Mouse (Mus musculus): ENCODE results near the gene Eif2d. TPM values are rescaled to one million over a fixed set of nuclear protein-coding genes. Genes with fewer than 3 reads are reported as not detected.
"Not testable (repeated sequence)": the region's sequence is repeated elsewhere in the genome, so short reads cannot be mapped to it uniquely, and the experiment has no call there.

Gene Eif2d
- total RNA-seq, 2 experiments from 2014 or later = 36.5 to 36.6 TPM

GRCm38 (mm10) chr1:131138191-131139016, 14.6 kb upstream of the Eif2d start, which contains the start of gene Dyrk3:
Dyrk3 (minus strand) TSS chr1:131138340.
- intact Hi-C loops (cut with DNase I) = loop anchor here (2.0 to 10.0 kb wide), 2 partner anchors 22 to 154 kb away; no protein-coding TSS in a partner anchor
- peak; percentile 77 for DNase-seq (ENCODE audit: low spot score)

GRCm38 (mm10) chr1:131139102-131140095, 13.6 kb upstream of the Eif2d start:
- no peak for DNase-seq (ENCODE audit: low spot score)

GRCm38 (mm10) chr1:131141449-131141848, 11.5 kb upstream of the Eif2d start:
- DNase-seq (ENCODE audit: low spot score) = no peak
- intact Hi-C loops (cut with DNase I) = no loop called here

More at GRCm38 (mm10) chr1:131139102-131140095, 13.6 kb upstream of the Eif2d start:
- intact Hi-C loops (cut with DNase I) = loop anchor here (2.0 to 10.0 kb wide), 2 partner anchors 23 to 155 kb away; no protein-coding TSS in a partner anchor

GRCm38 (mm10) chr1:131142472-131142871, 10.5 kb upstream of the Eif2d start:
- DNase-seq (ENCODE audit: low spot score) = no peak
- intact Hi-C loops (cut with DNase I) = no loop called here

- intact Hi-C loops (cut with DNase I) = not testable (repeated sequence)
Measured at GRCm38 (mm10) chr1:131145222-131145621, 7.8 kb upstream of the Eif2d start.

GRCm38 (mm10) chr1:131146181-131146614, 6.8 kb upstream of the Eif2d start:
- intact Hi-C loops (cut with DNase I) = no loop called here
- DNase-seq (ENCODE audit: low spot score) = no peak

More at GRCm38 (mm10) chr1:131145222-131145621, 7.8 kb upstream of the Eif2d start:
- DNase-seq (ENCODE audit: low spot score) = not testable (repeated sequence)

GRCm38 (mm10) chr1:131149496-131149895, 3.5 kb upstream of the Eif2d start:
- intact Hi-C loops (cut with DNase I) = no loop called here
- DNase-seq (ENCODE audit: low spot score) = no peak

GRCm38 (mm10) chr1:131155456-131155855, 2.5 kb downstream of the Eif2d start:
- no peak for DNase-seq (ENCODE audit: low spot score)
- intact Hi-C loops (cut with DNase I) = loop anchor here (1.0 kb wide), 1 partner anchor 39 kb away; no protein-coding TSS in a partner anchor

GRCm38 (mm10) chr1:131159573-131160327, 6.8 kb downstream of the Eif2d start:
- intact Hi-C loops (cut with DNase I) = not testable (repeated sequence)

GRCm38 (mm10) chr1:131161091-131161490, 8.1 kb downstream of the Eif2d start:
- no peak for DNase-seq (ENCODE audit: low spot score)
- intact Hi-C loops (cut with DNase I) = no loop called here

More at GRCm38 (mm10) chr1:131159573-131160327, 6.8 kb downstream of the Eif2d start:
- DNase-seq (ENCODE audit: low spot score) = not testable (repeated sequence)

GRCm38 (mm10) chr1:131164427-131164826, 11.4 kb downstream of the Eif2d start:
- no peak for DNase-seq (ENCODE audit: low spot score)
- intact Hi-C loops (cut with DNase I) = no loop called here

GRCm38 (mm10) chr1:131167612-131168011, 14.6 kb downstream of the Eif2d start:
- intact Hi-C loops (cut with DNase I) = no loop called here
- DNase-seq (ENCODE audit: low spot score) = no peak

- intact Hi-C loops (cut with DNase I) = no loop called here
- no peak for DNase-seq (ENCODE audit: low spot score)
Measured at GRCm38 (mm10) chr1:131173001-131173400, 20.0 kb downstream of the Eif2d start.

GRCm38 (mm10) chr1:131173809-131174208, 20.8 kb downstream of the Eif2d start:
- intact Hi-C loops (cut with DNase I) = no loop called here
- no peak for DNase-seq (ENCODE audit: low spot score)

- no peak for DNase-seq (ENCODE audit: low spot score)
- intact Hi-C loops (cut with DNase I) = no loop called here
Measured at GRCm38 (mm10) chr1:131174299-131174861, 21.4 kb downstream of the Eif2d start.

GRCm38 (mm10) chr1:131175189-131175588, 22.2 kb downstream of the Eif2d start:
- no peak for DNase-seq (ENCODE audit: low spot score)
- intact Hi-C loops (cut with DNase I) = no loop called here

GRCm38 (mm10) chr1:131175819-131176218, 22.8 kb downstream of the Eif2d start:
- intact Hi-C loops (cut with DNase I) = no loop called here
- DNase-seq (ENCODE audit: low spot score) = no peak

- intact Hi-C loops (cut with DNase I) = no loop called here
- no peak for DNase-seq (ENCODE audit: low spot score)
Measured at GRCm38 (mm10) chr1:131177249-131177648, 24.3 kb downstream of the Eif2d start.

GRCm38 (mm10) chr1:131178083-131178482, 25.1 kb downstream of the Eif2d start:
- DNase-seq (ENCODE audit: low spot score) = no peak
- intact Hi-C loops (cut with DNase I) = no loop called here
